Mouse (Mus musculus) embryonic facial prominence, embryonic 13.5 days (tissue): ENCODE results near the gene Olfr1444. TPM values are rescaled to one million over a fixed set of nuclear protein-coding genes. Genes with fewer than 3 reads are reported as not detected.

ENCODE experiments used
- ATAC-seq: fragments of 200-750 bp; cut with Nextera tagmentation; 2 replicates; pipeline ENCODE4 v1.8.0; 2017; ENCODE audit warnings: low read depth; ENCODE audit not compliant: insufficient number of reproducible peaks, insufficient read depth, low FRiP score, low TSS enrichment
- H3K27ac ChIP-seq: fragments of 300-500 bp; sonication (generic); 2 replicates; pipeline ENCODE4 v1.5.1; 2015; ENCODE audit warnings: moderate library complexity, mild to moderate bottlenecking, inconsistent platforms
- H3K27me3 ChIP-seq: fragments of 300-500 bp; sonication (generic); 2 replicates; pipeline ENCODE4 v1.6.1; 2015; ENCODE audit warnings: mild to moderate bottlenecking, inconsistent platforms
- H3K36me3 ChIP-seq: fragments of 300-500 bp; sonication (generic); 2 replicates; pipeline ENCODE4 v1.6.1; 2015; ENCODE audit warnings: mild to moderate bottlenecking, inconsistent platforms
- H3K4me1 ChIP-seq: fragments of 300-500 bp; sonication (generic); 2 replicates; pipeline ENCODE4 v1.6.1; 2015; ENCODE audit warnings: inconsistent platforms
- H3K4me2 ChIP-seq: fragments of 300-500 bp; sonication (generic); 2 replicates; pipeline ENCODE4 v1.6.1; 2015; ENCODE audit warnings: moderate library complexity, mild to moderate bottlenecking, inconsistent platforms
- H3K4me3 ChIP-seq: fragments of 300-500 bp; sonication (generic); 2 replicates; pipeline ENCODE4 v1.5.1; 2015; ENCODE audit warnings: mild to moderate bottlenecking, inconsistent platforms
- H3K9ac ChIP-seq: fragments of 300-500 bp; sonication (generic); 2 replicates; pipeline ENCODE4 v1.6.1; 2015; ENCODE audit warnings: mild to moderate bottlenecking, inconsistent platforms
- H3K9me3 ChIP-seq: fragments of 300-500 bp; sonication (generic); 2 replicates; pipeline ENCODE4 v1.6.1; 2016; ENCODE audit warnings: inconsistent platforms
- WGBS: fragments of 180-500 bp; shearing (Covaris S2); methylation state at CpG from one replicate; pipeline ENCODE4 v1.1.7; 2015; ENCODE audit warnings: mixed read lengths; 5-methylcytosine and 5-hydroxymethylcytosine counted together
- polyA plus RNA-seq: library from polyadenylated mRNA; unstranded; fragments of >200 nt; fragmentation: Nextera tagmentation; extraction: Ambion mirVana; gene quantifications from 2 replicates; pipeline ENCODE4 v1.2.1, GENCODE M21; 2015

Gene Olfr1444
- polyA plus RNA-seq = not detected in 2 replicates

DNA sequence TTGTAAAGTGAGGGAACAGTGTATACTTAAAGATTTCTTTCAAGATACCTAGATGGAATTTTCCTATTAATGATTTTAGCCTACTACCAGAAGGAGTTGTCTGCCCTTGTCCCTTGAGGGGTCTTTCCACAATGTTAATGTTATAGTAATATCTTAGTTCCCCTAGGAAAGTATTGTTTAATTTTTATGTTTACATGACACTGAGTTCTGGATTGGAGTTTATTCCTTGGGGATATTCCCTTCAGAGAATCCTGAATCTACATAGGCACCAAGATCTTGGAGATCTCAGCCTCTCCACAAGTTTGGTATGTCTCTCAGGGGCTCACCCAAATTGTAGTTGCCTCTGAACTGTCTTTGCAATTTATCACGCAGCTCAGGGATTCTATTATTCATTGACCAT, at the start of gene Olfr1444:
Gene Olfr1444 (plus strand): TSS at position 301 of the 400 bp plus-strand sequence.
- H3K4me2 ChIP-seq = no peak within 1 kb of the TSS
- no peak for ATAC-seq

GRCm38 (mm10) chr19:12812644-12813364, 44.3 kb upstream of the Olfr1444 start:
- H3K36me3 ChIP-seq = no peaks in the 10 kb centered on the region
- H3K4me3 ChIP-seq = no peak overlapping the region
- no peak overlapping the region for H3K9ac ChIP-seq
- no peaks in the 10 kb centered on the region for H3K27me3 ChIP-seq
- no peaks in the 10 kb centered on the region for H3K9me3 ChIP-seq
- WGBS = 61% methylated on average over 1 of the region's 1 CpGs
- ATAC-seq = no peak
- H3K27ac ChIP-seq = no peak overlapping the region
- H3K4me1 ChIP-seq = no peaks in the 10 kb centered on the region
- H3K4me2 ChIP-seq = no peak overlapping the region

More for the DNA sequence above, at the start of gene Olfr1444:
- no peak within 1 kb of the TSS for H3K27ac ChIP-seq
- WGBS = 57% methylated on average over 1 of the region's 1 CpGs
- H3K27me3 ChIP-seq = no peaks in the 10 kb centered on the region
- H3K36me3 ChIP-seq = no peaks in the 10 kb centered on the region
- H3K4me1 ChIP-seq = no peaks in the 10 kb centered on the region
- H3K9me3 ChIP-seq = no peaks in the 10 kb centered on the region
- H3K9ac ChIP-seq = no peak within 1 kb of the TSS
- H3K4me3 ChIP-seq = no peak within 1 kb of the TSS

GRCm38 (mm10) chr19:12813883-12814282, 43.2 kb upstream of the Olfr1444 start:
- no peak for ATAC-seq
- no peaks in the 10 kb centered on the region for H3K27me3 ChIP-seq
- no peaks in the 10 kb centered on the region for H3K9me3 ChIP-seq
- no peak overlapping the region for H3K9ac ChIP-seq
- no peak overlapping the region for H3K4me3 ChIP-seq
- H3K4me1 ChIP-seq = no peaks in the 10 kb centered on the region
- no peaks in the 10 kb centered on the region for H3K36me3 ChIP-seq
- no peak overlapping the region for H3K4me2 ChIP-seq
- no peak overlapping the region for H3K27ac ChIP-seq
- WGBS = 73% methylated on average over 1 of the region's 1 CpGs

GRCm38 (mm10) chr19:12818507-12818906, 38.6 kb upstream of the Olfr1444 start:
- Histone ChIP-seq H3K9ac (no peak overlapping the region), H3K27me3 (no peaks in the 10 kb centered on the region), H3K27ac (no peak overlapping the region), H3K9me3 (no peaks in the 10 kb centered on the region), H3K36me3 (no peaks in the 10 kb centered on the region), H3K4me2 (no peak overlapping the region), H3K4me3 (no peak overlapping the region), H3K4me1 (no peaks in the 10 kb centered on the region)
- no peak for ATAC-seq
- WGBS = 84% methylated on average over 1 of the region's 1 CpGs

GRCm38 (mm10) chr19:12820383-12820782, 36.7 kb upstream of the Olfr1444 start:
- 29% methylated on average over 4 of the region's 4 CpGs for WGBS
- Histone ChIP-seq H3K36me3 (no peaks in the 10 kb centered on the region), H3K27ac (no peak overlapping the region), H3K4me2 (no peak overlapping the region), H3K9ac (no peak overlapping the region), H3K4me1 (no peaks in the 10 kb centered on the region), H3K27me3 (no peaks in the 10 kb centered on the region), H3K4me3 (no peak overlapping the region), H3K9me3 (no peaks in the 10 kb centered on the region)
- ATAC-seq = no peak

GRCm38 (mm10) chr19:12824549-12824948, 32.5 kb upstream of the Olfr1444 start:
- H3K27me3 ChIP-seq = no peaks in the 10 kb centered on the region
- no peak overlapping the region for H3K4me3 ChIP-seq
- no peaks in the 10 kb centered on the region for H3K36me3 ChIP-seq
- no peak for ATAC-seq
- 78% methylated on average over 4 of the region's 4 CpGs for WGBS
- H3K9ac ChIP-seq = no peak overlapping the region
- no peaks in the 10 kb centered on the region for H3K9me3 ChIP-seq
- no peak overlapping the region for H3K4me2 ChIP-seq
- H3K4me1 ChIP-seq = no peaks in the 10 kb centered on the region
- H3K27ac ChIP-seq = no peak overlapping the region

GRCm38 (mm10) chr19:12830823-12831430, 26.2 kb upstream of the Olfr1444 start:
- ATAC-seq = no peak
- Histone ChIP-seq H3K9me3 (no peaks in the 10 kb centered on the region), H3K9ac (no peak overlapping the region), H3K36me3 (no peaks in the 10 kb centered on the region), H3K4me1 (no peaks in the 10 kb centered on the region), H3K4me3 (no peak overlapping the region), H3K27ac (no peak overlapping the region), H3K4me2 (no peak overlapping the region), H3K27me3 (no peaks in the 10 kb centered on the region)
- WGBS = 65% methylated on average over 2 of the region's 2 CpGs

- Histone ChIP-seq H3K36me3 (no peaks in the 10 kb centered on the region), H3K9ac (no peak overlapping the region), H3K27me3 (no peaks in the 10 kb centered on the region), H3K4me2 (no peak overlapping the region), H3K4me3 (no peak overlapping the region), H3K27ac (no peak overlapping the region), H3K4me1 (no peaks in the 10 kb centered on the region), H3K9me3 (no peaks in the 10 kb centered on the region)
- ATAC-seq = no peak
- 54% methylated on average over 1 of the region's 1 CpGs for WGBS
Measured at GRCm38 (mm10) chr19:12831559-12831958, 25.5 kb upstream of the Olfr1444 start.

DNA sequence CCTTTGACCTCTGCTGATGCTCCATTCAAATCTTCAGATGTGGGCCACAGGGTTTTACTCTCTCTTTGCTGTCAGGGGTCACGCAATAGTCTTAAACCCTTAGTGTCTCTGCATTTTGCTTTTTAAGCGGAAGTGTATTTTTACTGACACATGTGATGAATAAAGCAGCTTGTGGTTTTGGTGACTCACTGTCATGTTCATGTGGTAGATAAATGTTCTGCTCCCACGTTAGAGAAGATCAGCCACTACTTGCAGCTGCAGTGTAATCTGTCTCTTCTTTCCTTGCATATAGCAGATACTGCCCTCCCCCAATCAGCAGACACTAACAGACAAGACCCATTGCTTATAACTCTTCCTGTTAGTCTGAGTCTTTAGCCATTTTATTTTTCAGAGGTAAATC, 23.5 kb upstream of the Olfr1444 start:
- no peak for ATAC-seq
- H3K27ac ChIP-seq = no peak overlapping the region
- H3K27me3 ChIP-seq = no peaks in the 10 kb centered on the region
- no peaks in the 10 kb centered on the region for H3K4me1 ChIP-seq
- H3K4me2 ChIP-seq = no peak overlapping the region
- 64% methylated on average over 3 of the region's 3 CpGs for WGBS
- H3K4me3 ChIP-seq = no peak overlapping the region
- H3K9ac ChIP-seq = no peak overlapping the region
- no peaks in the 10 kb centered on the region for H3K9me3 ChIP-seq
- H3K36me3 ChIP-seq = no peaks in the 10 kb centered on the region

DNA sequence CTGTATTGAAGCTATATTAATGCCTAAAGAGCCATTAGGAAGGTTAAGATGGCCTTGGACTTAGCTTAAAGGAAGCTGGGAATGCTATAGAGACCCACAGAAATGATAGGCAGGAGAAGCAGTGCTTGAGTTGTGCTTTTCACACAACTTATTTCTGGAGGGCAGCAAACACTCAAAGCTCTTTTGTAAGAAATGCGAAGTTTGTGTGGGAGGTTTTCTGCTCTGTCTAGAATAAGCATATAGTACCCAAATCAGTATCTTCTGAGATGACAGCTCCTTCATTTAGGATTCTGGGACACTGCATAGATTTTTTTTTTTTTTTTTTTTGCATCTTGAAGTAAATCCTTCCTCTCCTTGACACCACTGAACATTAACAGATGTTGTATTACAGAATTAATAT, 18.6 kb upstream of the Olfr1444 start:
- Histone ChIP-seq H3K36me3 (no peaks in the 10 kb centered on the region), H3K9me3 (no peaks in the 10 kb centered on the region), H3K27me3 (no peaks in the 10 kb centered on the region), H3K27ac (no peak overlapping the region), H3K9ac (no peak overlapping the region), H3K4me2 (no peak overlapping the region), H3K4me3 (no peak overlapping the region), H3K4me1 (no peaks in the 10 kb centered on the region)
- ATAC-seq = no peak
- 90% methylated on average over 1 of the region's 1 CpGs for whole genome bisulfite sequencing

DNA sequence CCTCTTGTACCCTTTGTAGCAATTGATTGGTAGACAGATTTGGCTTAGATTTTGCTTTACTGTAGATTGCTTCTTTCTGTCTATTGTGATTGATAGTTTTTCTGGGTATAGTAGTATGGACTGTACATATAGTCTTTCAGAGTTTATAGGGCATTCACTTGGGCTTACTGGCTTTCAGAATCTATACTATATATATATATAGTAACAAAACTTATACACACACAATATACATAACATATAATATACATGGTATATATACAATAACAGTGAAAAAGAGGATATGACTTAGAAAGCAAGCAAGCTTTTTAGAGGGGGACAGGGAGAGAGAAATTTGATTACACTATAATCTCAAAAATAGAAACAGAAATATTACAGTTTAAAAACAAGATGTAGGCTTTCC, 10.7 kb upstream of the Olfr1444 start, which contains the start of gene Gm5244:
Gene Gm5244 (plus strand): TSS at position 301 of the 400 bp plus-strand sequence.
- ATAC-seq = no peak
- Histone ChIP-seq H3K4me3 (no peak within 1 kb of the TSS), H3K9ac (no peak within 1 kb of the TSS), H3K27ac (no peak within 1 kb of the TSS), H3K9me3 (no peaks in the 10 kb centered on the region), H3K4me2 (no peak within 1 kb of the TSS), H3K4me1 (no peaks in the 10 kb centered on the region), H3K27me3 (no peaks in the 10 kb centered on the region), H3K36me3 (no peaks in the 10 kb centered on the region)

- no peak within 1 kb of the TSS for H3K27ac ChIP-seq
- no peaks in the 10 kb centered on the region for H3K4me1 ChIP-seq
- no peaks in the 10 kb centered on the region for H3K36me3 ChIP-seq
- no peaks in the 10 kb centered on the region for H3K27me3 ChIP-seq
- no peaks in the 10 kb centered on the region for H3K9me3 ChIP-seq
- 86% methylated on average over 2 of the region's 2 CpGs for WGBS
- H3K4me2 ChIP-seq = no peak within 1 kb of the TSS
- H3K4me3 ChIP-seq = no peak within 1 kb of the TSS
- no peak for ATAC-seq
- H3K9ac ChIP-seq = no peak within 1 kb of the TSS
Measured at GRCm38 (mm10) chr19:12883555-12883954, 26.5 kb downstream of the Olfr1444 start, which contains the start of gene Olfr1445. TSS of gene Olfr1445 (plus strand) at chr19:12883855.
